Mouse (Mus musculus) urinary bladder, adult 2 months (tissue): ENCODE measurements around the gene Recql. TPM values are rescaled to one million over a fixed set of nuclear protein-coding genes. Genes with fewer than 3 reads are reported as not detected.
"Not testable (repeated sequence)": the region's sequence is repeated elsewhere in the genome, so short reads cannot be mapped to it uniquely, and the experiment has no call there.

Experiments used
- DNase-seq: peaks from one replicate; pipeline ENCODE4 v3.0.0; 2022; ENCODE audit warnings: low spot score
- polyA plus RNA-seq: library from polyadenylated mRNA; depleted of rRNA; stranded (reverse); fragments of >200 nt; gene quantifications from 2 replicates; pipeline ENCODE4 v1.2.3, GENCODE M21; 2012

The Recql gene
- polyA plus RNA-seq, 1 experiment, result 13.2 TPM

DNA sequence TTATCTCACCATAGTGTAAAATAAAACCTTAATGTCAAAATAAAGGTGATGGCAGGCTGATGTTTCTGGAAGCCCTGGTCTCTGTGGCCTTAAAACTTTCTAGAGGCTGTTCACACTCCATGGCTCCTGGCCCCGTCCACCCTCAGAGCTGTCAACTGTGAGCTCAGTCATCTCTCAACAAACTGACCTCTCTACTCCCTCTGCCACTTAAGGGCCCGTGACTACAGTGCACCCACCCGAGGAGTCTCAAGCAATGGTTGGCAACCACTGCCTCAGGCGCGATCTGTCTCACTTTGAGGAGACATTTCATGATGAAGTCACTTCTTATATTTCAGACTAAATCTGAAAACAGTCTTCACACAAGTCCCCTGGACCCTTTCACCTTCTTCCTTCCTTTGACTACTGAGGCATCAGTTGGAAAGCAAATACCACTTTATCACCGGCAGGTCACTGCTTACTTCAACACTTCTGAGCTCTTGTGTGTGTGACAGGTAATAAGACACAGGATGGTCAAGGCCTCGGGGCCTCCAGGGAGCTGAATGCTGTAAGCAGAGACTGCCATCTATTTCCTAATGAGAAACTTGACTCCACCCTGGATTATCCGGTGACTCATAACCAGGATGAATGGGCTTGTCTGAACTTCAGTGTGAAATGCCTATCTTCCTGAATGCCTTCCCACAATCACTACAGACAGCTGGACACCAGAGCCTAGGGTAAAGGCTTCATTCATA is 21.0 kb downstream of the Recql start:
- DNase-seq, result no peak

DNA sequence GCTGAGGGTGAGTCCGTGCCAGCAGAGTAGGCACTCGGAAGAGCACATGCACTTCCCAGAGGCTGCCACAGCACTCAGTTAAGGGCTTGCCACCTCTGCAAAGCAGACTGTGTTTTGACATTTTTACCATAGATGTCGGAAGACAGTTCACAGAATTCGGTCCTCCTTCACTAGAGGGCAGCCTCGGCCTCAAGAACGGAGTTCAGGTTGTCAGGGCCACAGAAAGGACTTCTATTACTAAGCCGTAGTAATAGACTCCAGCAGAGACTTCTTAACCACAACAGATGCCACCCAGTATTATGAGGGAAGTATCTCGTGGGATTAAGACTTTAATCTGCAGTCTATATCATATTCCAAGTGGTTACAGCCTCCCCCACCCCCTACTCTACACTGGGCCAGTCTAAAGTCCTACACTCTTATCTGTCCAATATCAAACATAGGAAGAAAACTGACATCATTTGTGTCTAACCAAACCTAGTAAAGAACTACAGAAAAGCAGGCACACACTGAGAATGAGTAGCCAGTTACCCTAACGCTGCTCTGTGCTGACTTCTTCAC is 23.8 kb downstream of the Recql start:
- DNase-seq, result no peak

DNA sequence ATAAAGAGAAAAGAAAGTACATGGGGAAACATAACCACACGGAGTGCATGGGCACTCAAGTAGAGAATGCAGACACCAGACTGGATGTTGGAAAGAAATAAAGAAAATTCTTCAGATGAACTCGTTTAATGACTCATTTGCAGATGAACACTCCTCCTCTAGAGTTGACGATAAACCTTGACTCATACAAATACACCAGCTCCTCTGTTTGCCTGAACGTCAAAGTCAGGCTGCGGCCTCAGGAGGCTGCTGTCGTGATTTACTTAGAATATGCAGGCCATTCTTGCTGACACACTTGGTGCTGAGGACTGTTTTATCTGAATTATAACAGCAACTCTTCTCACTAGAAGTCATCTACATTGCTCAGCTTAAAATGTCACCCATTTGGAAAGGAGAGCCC is 24.9 kb downstream of the Recql start:
- DNase-seq, result no peak

DNA sequence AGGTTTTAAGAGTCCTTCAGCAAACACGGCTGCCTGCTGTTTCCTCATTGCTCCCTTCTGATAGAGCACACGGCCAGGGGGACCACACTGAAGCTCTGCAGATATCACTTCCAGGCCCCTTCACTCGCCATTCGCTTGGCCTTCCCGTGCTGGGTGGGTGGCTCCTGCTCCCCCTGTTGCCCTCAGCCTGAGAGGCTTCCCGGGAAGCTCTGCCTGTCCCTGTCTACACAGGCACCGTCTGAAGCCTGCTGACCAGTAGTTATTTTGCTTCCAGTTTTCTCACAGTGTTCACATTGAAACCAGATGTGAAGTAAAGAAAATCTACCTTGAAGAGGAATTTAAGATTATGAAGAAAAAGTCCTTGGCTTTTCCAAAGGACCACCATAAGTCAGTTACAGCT is 29.8 kb downstream of the Recql start:
- DNase-seq, result no peak

DNA sequence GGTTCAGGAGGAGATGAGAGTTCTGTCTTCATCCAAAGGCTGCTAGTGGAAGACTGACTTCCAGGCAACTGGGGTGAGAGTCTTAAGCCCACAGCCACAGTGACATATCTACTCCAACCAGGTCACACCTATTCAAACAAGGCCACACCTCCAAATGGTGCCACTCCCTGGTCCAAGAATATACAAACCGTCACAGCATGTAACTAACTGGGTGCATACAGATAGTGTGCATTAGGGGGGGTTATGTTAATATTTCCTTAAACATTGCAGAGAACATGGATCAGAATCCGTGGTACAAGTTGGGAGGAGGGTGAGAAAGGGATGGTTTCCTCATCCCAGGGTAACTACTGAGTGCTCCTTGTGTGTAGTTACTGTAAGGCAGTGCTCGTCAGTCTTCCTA is 34.8 kb downstream of the Recql start:
- not testable (repeated sequence) for DNase-seq

DNA sequence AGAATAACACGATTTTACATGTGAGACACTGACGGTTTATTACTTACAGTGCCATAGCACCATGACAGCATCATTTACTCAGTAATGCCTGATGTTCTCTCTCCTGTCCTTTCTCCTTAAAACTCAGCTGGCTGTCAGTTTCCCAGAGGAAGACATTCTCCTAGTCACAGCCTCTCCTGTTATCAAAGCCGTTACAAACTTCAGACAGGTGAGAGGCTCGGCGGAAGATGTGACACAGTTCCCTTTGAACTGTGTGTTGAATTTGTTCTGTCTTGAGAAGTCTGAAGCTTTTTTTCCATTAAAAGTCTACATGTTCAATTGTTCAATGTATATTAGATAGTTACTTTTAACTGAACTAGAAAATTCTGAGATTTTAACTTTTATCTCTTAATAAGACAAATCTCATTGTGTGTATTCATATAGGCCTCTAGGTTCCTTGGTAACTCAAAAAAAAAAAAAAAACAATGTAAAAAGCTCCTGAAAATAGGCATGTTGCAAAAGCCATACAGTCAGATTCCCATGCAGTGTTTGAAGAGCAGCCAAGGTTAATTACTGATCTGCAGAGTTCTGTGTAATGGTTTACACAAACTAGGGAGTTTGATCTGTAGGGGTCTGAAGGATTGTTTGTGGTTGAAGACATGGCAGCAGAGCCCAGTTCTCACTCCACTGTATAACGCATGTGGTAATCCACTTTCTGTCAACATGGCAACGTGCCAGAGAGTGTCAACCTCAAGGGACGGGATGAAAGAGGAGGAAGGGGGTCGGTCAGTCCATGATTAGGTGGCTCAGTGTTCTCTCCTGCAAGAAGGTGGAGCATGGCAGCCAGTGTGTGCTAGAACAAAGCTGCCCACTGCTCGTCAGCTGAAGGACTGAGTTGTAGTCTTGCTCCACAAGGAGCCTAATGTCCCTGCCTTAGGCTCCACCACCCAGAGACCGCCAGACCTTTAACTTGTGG is 39.2 kb downstream of the Recql start:
- no peak for DNase-seq

DNA sequence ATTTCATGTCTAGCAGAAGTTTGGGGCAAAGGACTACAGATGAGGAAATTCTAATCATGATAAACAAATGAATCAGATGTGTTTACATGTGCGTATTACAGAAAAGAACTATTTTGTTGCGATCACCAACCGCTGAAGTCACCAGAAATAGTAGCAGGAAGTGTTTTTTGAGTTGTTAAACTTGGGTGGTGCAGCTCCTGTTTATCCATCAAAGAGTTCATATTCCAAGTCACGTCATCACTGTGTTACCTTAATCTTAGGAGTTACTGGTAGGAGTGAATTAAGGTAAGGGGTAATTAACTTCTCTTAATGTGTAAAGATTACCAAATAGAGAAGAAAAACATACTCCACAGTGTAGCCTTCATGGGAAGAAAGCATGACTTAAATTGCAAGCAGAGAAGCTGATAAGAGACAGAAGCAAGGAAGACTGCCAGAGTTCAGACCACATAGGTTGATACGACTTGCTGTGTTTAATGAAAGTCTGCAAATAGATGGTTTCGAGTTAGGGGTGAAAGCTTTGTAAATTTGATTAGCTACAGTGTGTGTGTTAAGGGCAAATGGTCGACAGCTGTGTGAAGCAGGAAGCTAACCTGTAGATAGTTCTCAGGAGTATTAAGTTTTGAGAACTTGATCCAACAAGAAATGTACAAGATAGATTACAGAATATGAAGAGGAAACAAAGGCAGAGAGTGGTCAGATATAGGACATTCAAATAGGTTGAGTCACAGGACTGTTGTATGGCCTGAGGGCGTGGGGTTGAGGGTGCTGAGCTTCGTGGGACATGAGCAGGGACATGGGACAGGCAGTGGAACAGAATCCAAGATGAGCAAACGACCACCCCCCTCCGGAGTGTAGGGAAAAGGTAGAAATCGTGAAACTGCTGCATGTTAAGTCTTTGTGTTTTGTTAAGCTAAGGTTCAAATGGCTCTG is 40.4 kb downstream of the Recql start:
- no peak for DNase-seq

DNA sequence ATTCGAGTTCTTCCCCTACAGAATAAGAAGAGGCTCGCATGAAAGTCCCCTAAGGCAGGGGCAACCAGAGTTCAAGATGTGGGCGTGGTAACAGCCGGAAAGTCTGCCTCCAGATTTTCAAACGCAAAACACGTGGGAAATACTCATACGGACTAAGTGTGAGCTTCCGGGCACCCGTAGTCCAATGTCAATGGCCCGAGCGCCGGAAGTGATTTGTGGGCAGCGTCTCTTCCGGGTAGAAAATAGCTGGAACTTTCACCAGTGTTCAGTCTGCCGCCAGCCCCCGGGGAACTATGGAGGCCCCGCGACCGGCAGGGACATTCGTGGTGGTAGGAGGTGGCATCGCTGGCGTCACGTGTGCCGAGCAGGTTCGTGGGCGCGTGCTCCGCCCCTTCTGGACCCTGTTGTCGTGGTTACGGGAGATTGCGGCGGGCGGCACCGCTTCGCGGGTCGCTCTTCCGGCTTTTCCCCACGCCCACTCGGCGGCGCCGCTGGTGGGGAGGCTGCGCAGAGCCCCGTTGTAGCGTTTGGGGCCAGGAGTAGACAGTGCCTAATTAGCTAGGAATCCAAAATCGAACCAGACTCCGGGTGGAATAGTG is 41.3 kb downstream of the Recql start, which contains the start of gene Pyroxd1:
Pyroxd1 (plus strand) TSS at position 215 of the 599 bp plus-strand sequence.
- DNase-seq, result peak; percentile 72

DNA sequence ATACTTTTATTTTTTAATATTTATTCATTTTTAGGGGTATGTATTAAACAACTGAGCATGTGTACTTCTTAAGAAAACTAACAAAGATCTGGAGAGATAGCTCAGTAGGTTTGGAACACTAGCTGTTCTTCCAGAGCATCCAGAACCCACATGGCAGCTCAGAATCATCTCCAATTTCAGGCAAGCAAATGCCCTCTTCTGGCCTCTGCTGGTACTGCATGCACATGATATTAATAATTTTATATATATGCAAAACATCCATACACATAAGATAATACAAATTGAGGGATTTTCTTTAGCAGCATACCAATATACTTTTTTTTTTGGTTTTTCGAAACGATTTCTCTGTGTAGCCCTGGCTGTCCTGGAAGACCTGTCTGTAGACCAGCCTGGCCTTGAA is 43.3 kb downstream of the Recql start:
- no peak for DNase-seq

DNA sequence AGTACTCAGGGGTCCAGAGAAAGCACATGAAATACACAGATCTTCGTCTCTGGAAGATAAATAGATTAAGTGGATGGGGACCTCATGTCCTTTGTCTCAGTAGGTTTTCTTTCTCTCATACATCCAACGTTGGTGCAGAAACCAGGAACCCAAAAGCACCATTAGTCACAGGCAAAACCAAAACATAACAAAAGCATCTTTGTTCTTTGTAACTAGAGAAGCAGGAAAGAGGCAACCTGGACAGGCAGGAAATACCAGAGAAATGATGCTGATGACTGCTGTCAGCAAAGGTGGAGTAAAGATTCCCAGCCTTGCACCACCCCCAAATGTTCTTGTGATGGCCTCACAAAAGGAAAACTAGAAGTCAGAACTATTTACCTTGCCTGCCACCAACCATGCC is 47.3 kb downstream of the Recql start:
- no peak for DNase-seq

DNA sequence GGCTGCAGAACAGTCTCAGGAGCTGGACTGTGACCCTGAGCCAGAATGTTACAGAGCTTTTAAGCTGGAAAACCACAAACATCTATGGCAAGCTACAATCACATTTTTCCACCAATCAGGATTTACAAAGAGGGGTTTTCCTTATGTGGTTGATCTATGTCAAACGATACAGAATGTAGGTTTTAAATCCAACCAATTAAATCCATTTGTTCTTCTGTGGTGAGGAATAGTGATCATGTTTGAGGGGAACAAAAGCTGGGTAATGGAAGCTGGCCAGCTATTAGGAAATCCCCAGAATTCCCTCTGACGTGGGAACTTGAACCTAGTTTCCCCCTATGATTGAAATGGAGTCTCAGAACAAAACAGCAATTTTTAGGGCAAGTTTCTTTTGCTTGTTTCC is 47.9 kb downstream of the Recql start:
- DNase-seq, result no peak

DNA sequence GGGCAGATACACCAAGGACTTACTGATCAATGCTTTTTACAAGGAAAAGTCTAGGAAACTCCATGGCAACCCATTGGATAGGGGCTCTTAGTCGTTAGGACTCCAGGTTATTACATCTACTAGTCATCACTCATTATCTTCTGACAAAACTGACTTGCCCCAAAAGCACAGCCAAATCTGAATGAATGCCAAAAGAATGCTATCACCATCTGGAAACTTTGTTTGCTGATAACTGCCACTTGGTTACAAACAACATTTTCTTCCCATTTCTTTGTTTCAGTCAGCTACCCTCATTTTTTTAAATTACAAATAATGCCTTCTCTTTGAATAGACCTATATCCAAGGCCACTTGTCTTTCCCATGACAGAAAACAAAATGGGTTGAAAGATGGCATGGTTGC is 57.7 kb downstream of the Recql start:
- no peak for DNase-seq

DNA sequence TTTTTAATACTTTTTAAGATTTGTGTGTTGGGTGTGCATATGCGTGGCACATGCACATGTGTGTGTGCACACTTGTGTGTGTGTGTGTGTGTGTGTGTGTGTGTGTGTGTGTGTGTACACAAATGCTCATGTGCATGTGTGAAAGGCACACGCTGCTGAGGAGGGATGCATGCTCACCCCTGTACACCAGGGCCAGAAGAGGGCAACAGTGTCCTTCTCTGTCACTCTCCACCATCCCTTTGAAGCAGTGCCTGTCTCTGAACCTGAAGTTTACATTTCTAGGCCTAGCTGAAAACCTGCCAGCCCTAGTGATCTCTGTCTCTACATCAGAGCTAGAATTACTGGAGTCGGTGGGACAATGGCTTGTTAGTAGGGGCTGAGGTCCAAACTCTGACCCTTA is 60.3 kb downstream of the Recql start:
- no peak for DNase-seq

DNA sequence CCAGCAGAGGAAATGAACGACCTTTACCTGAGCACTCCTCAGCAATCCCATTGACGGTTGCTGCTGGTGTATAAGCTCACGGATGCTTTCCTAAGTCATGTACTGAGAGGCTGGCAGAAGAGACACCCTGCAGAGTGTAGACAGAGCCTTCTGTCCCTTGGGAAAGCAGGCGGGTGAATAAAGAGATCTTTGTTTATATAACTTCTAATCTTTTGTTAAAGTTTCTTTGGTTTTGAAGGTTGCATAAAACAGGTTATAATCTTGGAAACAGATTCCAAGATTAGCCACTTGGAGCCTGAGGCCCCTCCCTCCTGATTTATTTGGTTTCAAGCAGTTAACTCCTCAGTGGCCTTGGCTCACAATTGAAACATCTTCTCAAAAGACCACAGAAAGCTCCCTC is 64.0 kb downstream of the Recql start, which contains the start of gene Slco1a5:
Slco1a5 (minus strand) TSS at position 101 of the 400 bp plus-strand sequence.
- no peak for DNase-seq

DNA sequence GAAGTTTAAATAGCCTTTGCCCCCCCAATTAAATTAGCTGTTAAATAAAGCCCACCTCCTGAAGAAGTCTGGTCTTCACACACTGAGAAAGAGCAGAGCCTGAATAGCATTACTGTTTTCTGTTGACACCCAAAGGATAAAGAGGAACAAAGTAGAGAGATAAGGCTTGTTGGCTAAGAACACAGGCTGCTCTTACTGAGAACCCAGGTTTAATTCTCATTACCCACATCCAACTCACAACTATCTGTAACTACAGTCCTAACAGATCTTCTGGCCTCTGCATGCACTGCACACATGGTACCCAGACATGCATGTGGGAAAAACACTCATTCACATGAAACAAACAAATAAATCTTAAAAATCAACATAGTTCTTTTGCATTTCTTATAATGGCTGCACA is 69.8 kb downstream of the Recql start:
- DNase-seq, result no peak

DNA sequence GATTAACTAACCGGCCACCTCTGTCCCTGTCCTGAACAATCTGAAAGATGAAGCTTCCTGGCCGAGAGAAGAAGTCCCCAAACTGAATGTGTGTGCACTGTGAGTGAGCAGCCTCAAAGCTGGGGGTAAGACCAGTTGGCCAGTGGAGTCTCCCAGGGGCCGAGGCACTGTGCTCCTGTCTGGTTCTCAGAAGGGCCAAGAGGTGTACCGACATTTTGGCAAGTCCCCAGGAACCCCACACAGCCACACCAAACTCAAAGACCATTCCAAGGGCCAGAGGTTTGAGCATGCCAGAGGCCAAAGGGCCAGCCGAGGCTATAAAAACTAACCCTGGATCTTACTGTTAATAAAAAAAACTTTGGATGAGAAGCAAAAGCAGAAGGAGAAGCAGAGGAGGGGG is 72.6 kb downstream of the Recql start:
- DNase-seq, result no peak

DNA sequence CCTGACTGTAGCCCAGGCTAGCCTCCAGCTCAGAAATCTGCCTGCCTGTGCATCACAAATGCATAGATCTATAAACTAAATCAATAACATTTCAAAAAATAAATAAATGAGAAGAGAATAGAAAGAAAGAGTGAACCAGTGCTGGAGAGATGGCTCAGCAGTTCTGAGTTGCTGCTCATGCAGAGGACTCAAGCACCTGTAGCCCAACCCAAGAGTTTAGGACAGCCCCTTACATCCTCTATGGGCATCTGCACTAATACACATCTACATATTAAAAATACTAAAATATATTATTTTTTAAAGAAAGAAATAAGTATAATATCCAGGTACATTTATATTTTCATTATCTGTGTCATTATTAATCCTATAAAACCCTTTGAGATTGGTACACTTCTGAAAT is 81.8 kb downstream of the Recql start:
- DNase-seq, result no peak
